Mouse (Mus musculus) forebrain, embryonic 11.5 days (tissue): ENCODE data around the gene Catsperg1. TPM values are rescaled to one million over a fixed set of nuclear protein-coding genes. Genes with fewer than 3 reads are reported as not detected.
A peak's percentile ranks its signal among the peaks of the same experiment; 100 is the strongest.
"Not testable (repeated sequence)": the region's sequence is repeated elsewhere in the genome, so short reads cannot be mapped to it uniquely, and the experiment has no call there.

Source experiments
- ATAC-seq: fragments of 200-750 bp; cut with Nextera tagmentation; replicated peaks from 2 replicates; pipeline ENCODE4 v1.8.0; 2017; ENCODE audit warnings: moderate TSS enrichment; ENCODE audit not compliant: low FRiP score
- DNase-seq: peaks from one replicate; pipeline ENCODE4 v3.0.0-alpha.2; 2017; ENCODE audit warnings: low spot score
- H3K27ac ChIP-seq: fragments of 300-500 bp; sonication (generic); 2 replicates; pipeline ENCODE4 v1.5.1; 2014; ENCODE audit warnings: low read depth, low read length
- H3K27me3 ChIP-seq: fragments of 300-500 bp; sonication (generic); 2 replicates; pipeline ENCODE4 v1.6.1; 2014; ENCODE audit warnings: mild to moderate bottlenecking, low read length, mixed read lengths; ENCODE audit not compliant: control insufficient read depth, insufficient read depth
- H3K36me3 ChIP-seq: fragments of 300-500 bp; sonication (generic); 2 replicates; pipeline ENCODE4 v1.6.1; 2014; ENCODE audit warnings: mild to moderate bottlenecking, low read length, moderate library complexity, mixed read lengths; ENCODE audit not compliant: control insufficient read depth, insufficient read depth
- H3K4me1 ChIP-seq: fragments of 300-500 bp; sonication (generic); replicated peaks from 2 replicates; pipeline ENCODE4 v1.6.1; 2014; ENCODE audit warnings: low read length, mixed read lengths; ENCODE audit not compliant: control insufficient read depth, insufficient read depth
- H3K4me2 ChIP-seq: fragments of 300-500 bp; sonication (generic); 2 replicates; pipeline ENCODE4 v1.6.1; 2014; ENCODE audit warnings: low read depth, mild to moderate bottlenecking, low read length, moderate library complexity, mixed read lengths; ENCODE audit not compliant: severe bottlenecking
- H3K4me3 ChIP-seq: fragments of 300-500 bp; sonication (generic); 2 replicates; pipeline ENCODE4 v1.5.1; 2014; ENCODE audit warnings: low read depth, low read length
- H3K9ac ChIP-seq: fragments of 300-500 bp; sonication (generic); 2 replicates; pipeline ENCODE4 v1.6.1; 2014; ENCODE audit warnings: low read length
- H3K9me3 ChIP-seq: fragments of 300-500 bp; sonication (generic); 2 replicates; pipeline ENCODE4 v1.6.1; 2016; ENCODE audit warnings: low read length, mixed read lengths; ENCODE audit not compliant: control insufficient read depth
- WGBS: fragments of 180-500 bp; shearing (Covaris S2); extraction: QIAGEN DNeasy Blood & Tissue Kit; methylation state at CpG from one replicate; pipeline ENCODE4 v1.1.7; 2014; 5-methylcytosine and 5-hydroxymethylcytosine counted together
- polyA plus RNA-seq: library from polyadenylated mRNA; unstranded; fragments of >200 nt; fragmentation: Nextera tagmentation; extraction: Ambion mirVana; gene quantifications from 2 replicates; pipeline ENCODE4 v1.2.1, GENCODE M21; 2014

The Catsperg1 gene
- polyA plus RNA-seq, 1 experiment from 2014 or later: 0.12 TPM

DNA sequence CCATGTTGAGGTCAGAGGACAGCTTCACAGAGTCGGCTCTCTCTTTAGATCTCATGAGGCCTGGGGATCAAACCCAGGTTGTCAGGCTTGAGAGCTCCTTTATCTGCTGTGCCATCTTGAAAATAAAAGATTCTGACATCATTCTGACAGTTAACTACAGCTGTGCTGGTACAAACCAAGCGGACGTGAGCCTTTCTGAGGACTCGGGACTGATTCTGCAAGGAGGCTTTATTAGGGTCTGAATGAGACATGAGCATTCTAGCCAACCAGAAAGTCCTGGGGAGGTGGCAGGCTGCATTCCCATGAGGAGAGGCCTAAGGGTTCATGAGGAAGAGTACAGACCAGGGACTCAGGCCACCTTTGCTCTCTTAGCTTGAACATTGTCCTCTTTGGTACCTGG lies 32.5 kb downstream of the Catsperg1 start:
- H3K27ac ChIP-seq, H3K4me2 ChIP-seq, H3K9ac ChIP-seq, DNase-seq, ATAC-seq, H3K27me3 ChIP-seq, H3K9me3 ChIP-seq, H3K4me1 ChIP-seq, H3K36me3 ChIP-seq, H3K4me3 ChIP-seq: not testable (repeated sequence)
- WGBS: 89% methylated on average over 4 of the region's 4 CpGs

DNA sequence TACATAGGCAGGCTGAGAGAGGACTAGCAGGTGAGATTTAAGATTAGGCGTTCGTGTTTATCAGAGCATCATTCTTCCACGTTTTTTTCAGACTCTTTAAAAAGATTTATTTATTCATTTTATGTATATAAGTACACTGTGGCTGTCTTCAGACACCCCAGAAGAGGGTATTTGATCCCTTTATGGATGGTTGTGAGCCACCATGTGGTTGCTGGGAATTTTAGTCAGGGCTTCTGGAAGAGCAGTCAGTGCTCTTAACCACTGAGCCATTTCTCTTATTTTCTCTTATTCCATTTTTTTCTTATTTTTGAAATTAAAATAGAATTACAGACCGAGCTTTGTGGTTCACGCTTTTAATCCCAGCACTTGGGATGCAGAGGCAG lies 33.0 kb downstream of the Catsperg1 start:
- ATAC-seq: peak; percentile 34
- H3K27ac ChIP-seq: 0 out of 2 replicates have a peak overlapping the region, but pooled peaks have one; percentile 25
- no peak overlapping the region for H3K9ac ChIP-seq
- H3K4me1 ChIP-seq: peaks cover 8% of the 10 kb centered on the region
- no peak for DNase-seq
- H3K27me3 ChIP-seq: no peaks in the 10 kb centered on the region
- WGBS: 39% methylated on average over 5 of the region's 5 CpGs
- peak overlapping the region; percentile 78 for H3K4me2 ChIP-seq
- H3K9me3 ChIP-seq: no peaks in the 10 kb centered on the region
- peak overlapping the region; percentile 81 for H3K4me3 ChIP-seq
- no peaks in the 10 kb centered on the region; the same call in 1 of the 2 replicates for H3K36me3 ChIP-seq

DNA sequence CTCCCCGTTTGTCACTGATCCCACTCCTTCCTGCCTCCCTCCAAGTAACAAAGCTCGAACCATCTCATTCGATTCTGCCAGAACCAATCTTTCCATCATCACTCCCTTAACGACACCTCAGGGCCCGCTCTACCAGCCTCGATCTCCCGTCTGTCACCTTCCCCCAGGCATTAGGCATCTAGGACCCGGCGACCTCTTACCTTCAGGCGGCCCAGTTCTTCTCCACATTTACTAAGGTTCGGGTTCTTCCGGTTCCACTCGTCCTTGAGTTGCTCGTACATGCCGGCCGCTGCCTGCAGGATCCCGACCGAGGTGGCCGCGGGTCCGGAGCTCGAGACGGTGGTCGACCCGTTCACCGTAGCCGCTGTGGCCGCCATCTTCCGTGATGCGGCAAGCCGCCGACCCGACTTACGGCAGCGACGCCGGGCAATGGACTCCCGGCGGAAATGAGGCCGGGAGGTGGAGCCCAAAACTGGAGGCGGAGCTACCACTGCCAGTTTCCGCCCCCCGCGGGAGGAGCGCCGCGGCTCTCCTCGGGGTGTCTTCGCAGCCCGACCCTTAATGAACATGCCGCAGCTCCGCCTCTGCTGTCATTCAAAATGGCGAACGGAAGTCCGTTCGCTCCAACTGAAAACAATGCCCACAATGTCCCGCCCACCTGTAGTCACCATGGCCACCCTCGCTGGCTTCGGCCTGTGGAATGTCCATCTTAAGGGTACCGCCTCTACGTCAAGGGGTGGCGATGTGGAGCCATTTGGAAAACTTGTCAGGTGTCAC lies 33.6 kb downstream of the Catsperg1 start, which contains the start of gene Psmd8:
Gene Psmd8, minus strand, starts transcription at position 625 of the 777 bp plus-strand sequence.
- Histone ChIP-seq H3K4me2 (peak within 1 kb of the TSS; percentile 78), H3K4me1 (peaks cover 8% of the 10 kb centered on the region)
- under 1% methylated on average over 62 of the region's 62 CpGs for WGBS

DNA sequence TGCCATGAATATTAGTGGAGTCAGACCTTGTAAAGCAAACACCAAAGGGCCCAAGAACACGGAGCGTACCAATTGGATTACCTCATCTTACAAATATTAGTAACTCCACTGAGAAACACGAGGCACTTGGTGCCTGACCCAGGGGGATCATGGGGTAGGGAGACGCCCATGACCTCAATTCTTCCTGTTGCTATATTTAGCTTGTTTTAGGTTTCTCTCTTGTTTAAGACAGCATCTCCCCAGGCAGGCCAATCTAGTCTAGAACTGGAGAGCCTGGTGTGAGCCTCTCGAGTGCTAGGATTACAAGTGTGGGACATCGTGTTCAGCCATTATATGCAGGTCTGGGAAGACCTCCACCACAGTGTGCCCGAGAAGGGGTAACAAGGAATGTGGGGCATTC lies 34.5 kb downstream of the Catsperg1 start:
- no peak for ATAC-seq
- Histone ChIP-seq H3K9me3 (no peaks in the 10 kb centered on the region), H3K4me1 (peaks cover 8% of the 10 kb centered on the region), H3K9ac (peak overlapping the region; percentile 89), H3K27ac (no peak overlapping the region), H3K4me3 (peak overlapping the region; percentile 81), H3K27me3 (no peaks in the 10 kb centered on the region), H3K4me2 (peak overlapping the region; percentile 78), H3K36me3 (no peaks in the 10 kb centered on the region; the same call in 1 of the 2 replicates)
- WGBS: 63% methylated on average over 7 of the region's 7 CpGs
- no peak for DNase-seq

More for the DNA sequence above, 33.6 kb downstream of the Catsperg1 start, which contains the start of gene Psmd8:
- Histone ChIP-seq H3K4me3 (peak within 1 kb of the TSS; percentile 81), H3K9me3 (no peaks in the 10 kb centered on the region), H3K27ac (peak within 1 kb of the TSS; percentile 53; the same call in 1 of the 2 replicates), H3K9ac (peak within 1 kb of the TSS; percentile 89), H3K36me3 (no peaks in the 10 kb centered on the region; the same call in 1 of the 2 replicates), H3K27me3 (no peaks in the 10 kb centered on the region)
- DNase-seq: peak; percentile 98
- peak; percentile 95 for ATAC-seq

DNA sequence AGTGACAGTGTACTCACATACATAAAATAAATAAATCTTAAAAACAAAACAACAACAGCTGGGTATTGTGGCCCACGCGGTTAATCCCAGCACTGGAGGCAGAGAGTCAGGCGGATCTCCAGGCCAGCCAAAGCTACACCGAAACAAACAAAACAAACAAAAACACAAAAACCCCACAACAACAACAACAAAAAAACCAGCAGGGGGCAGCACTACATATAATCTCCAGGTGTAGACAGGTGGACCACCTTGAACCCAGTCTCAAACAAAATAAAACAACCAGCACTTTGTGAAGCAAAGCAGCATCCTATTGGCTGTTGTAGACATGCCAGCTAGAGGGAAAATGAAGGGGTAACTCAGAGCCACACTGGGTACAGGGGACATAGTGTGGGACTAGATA lies 35.7 kb downstream of the Catsperg1 start:
- H3K4me2 ChIP-seq: no peak overlapping the region
- DNase-seq: no peak
- ATAC-seq: no peak
- H3K9me3 ChIP-seq: no peaks in the 10 kb centered on the region
- peaks cover 5% of the 10 kb centered on the region for H3K27me3 ChIP-seq
- no peak overlapping the region for H3K9ac ChIP-seq
- H3K4me1 ChIP-seq: peaks cover 8% of the 10 kb centered on the region
- WGBS: 91% methylated on average over 4 of the region's 4 CpGs
- no peaks in the 10 kb centered on the region; the same call in 1 of the 2 replicates for H3K36me3 ChIP-seq
- no peak overlapping the region for H3K4me3 ChIP-seq
- H3K27ac ChIP-seq: no peak overlapping the region

DNA sequence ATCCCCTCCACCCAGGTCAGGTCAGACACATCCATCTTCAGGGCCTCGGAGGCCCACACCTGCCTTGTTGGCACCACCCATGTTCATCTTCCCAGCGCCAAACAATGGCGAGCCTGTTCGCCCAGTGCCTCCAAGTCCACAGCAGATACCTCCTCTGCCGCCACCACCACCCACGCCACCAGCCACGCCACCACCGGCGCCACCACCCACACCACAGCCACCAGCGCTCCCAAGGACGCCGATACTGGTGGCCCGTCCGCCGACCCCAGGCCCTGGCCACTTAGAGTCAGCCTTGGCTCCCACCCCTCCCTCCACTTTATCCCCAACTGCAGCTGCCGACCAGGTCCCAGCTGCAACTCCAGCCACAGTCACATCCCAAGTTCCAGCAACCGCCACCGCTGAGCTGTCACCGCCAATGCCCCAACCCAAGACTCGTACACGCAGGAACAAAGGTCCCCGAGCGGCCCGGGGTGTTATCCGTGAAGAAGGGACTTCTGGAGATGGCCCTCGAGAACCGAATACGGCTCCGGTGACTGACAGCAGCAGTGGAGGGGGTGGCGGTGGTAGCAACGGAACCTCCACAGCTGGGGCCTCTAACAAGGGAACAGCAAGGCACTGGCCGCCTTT lies 41.3 kb downstream of the Catsperg1 start:
- DNase-seq: no peak
- no peak overlapping the region for H3K4me3 ChIP-seq
- no peak overlapping the region for H3K9ac ChIP-seq
- ATAC-seq: no peak
- H3K4me1 ChIP-seq: peaks cover 29% of the 10 kb centered on the region
- H3K27me3 ChIP-seq: peaks cover 31% of the 10 kb centered on the region
- H3K36me3 ChIP-seq: no peaks in the 10 kb centered on the region; the same call in 1 of the 2 replicates
- H3K9me3 ChIP-seq: no peaks in the 10 kb centered on the region
- H3K4me2 ChIP-seq: no peak overlapping the region
- H3K27ac ChIP-seq: no peak overlapping the region
- 31% methylated on average over 31 of the region's 32 CpGs for WGBS

DNA sequence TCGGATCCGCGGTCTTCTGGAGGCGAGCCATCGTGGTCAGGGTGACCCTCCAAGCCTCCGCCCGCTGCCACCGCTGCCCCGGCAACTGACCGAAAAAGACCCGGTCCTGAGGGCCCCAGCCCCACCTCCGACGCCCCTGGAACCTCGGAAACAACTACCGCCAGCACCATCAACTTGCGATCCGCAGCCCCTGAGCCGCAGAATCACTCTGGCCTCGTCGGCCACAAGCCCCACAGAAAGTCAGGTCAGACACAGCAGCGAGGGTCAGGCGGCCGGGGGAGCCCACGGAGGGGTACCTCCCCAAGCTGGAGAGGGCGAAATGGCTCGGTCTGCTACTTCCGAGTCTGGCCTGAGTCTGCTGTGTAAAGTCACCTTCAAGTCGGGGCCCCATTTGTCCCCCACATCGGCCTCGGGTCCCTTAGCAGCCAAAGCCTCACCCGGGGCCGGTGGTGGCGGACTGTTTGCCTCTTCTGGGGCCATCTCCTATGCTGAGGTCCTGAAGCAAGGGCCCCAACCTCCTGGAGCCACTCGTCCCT lies 42.2 kb downstream of the Catsperg1 start:
- H3K4me1 ChIP-seq: peaks cover 29% of the 10 kb centered on the region
- H3K36me3 ChIP-seq: no peaks in the 10 kb centered on the region; the same call in 1 of the 2 replicates
- no peak for ATAC-seq
- no peaks in the 10 kb centered on the region for H3K9me3 ChIP-seq
- peaks cover 31% of the 10 kb centered on the region for H3K27me3 ChIP-seq
- peak overlapping the region; percentile 79 for H3K4me2 ChIP-seq
- DNase-seq: no peak
- peak overlapping the region; percentile 41 for H3K9ac ChIP-seq
- H3K4me3 ChIP-seq: peak overlapping the region; percentile 70
- 5% methylated on average over 34 of the region's 34 CpGs for WGBS
- no peak overlapping the region for H3K27ac ChIP-seq

DNA sequence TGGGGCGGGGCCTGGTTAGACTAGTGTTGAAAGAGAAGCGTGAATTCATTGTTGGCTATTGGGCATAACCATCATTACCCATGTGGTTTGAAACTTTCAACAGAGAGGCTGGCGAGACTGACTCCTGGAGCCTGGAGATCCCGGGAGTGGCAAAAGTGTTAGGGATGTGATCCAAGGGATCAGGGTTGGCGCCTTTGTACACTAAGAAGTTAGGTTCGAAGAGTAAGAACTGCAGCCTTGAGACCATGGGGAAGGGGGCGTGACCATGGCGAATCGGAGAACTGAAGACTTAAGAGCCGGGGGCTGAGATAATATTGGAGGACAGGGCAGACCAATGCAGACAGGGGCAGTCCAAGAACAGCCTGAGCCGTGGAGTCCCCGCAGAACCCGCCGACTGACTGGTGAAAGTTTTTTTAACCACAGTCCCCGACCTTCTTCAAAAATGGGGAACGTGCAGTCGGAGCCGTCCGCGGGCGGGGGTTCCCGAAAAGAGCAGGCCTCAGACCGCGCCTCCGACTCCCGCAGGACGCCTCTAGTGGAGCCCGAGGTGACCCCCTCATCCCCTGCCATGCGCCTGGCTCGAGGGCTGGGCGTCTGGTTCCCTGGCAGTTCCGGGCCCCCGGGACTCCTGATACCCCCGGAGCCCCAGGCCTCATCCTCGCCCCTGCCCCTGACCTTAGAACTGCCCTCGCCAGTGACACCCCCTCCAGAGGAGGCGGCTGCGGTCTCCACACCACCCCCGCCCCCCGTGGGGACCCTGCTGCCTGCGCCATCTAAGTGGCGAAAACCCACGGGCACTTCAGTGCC lies 42.9 kb downstream of the Catsperg1 start:
- peak overlapping the region; percentile 79 for H3K4me2 ChIP-seq
- H3K4me1 ChIP-seq: peaks cover 29% of the 10 kb centered on the region
- peaks cover 31% of the 10 kb centered on the region for H3K27me3 ChIP-seq
- DNase-seq (peak; percentile 63), ATAC-seq (no peak)
- no peaks in the 10 kb centered on the region; the same call in 1 of the 2 replicates for H3K36me3 ChIP-seq
- H3K9ac ChIP-seq: peak overlapping the region; percentile 65
- peak overlapping the region; percentile 70 for H3K4me3 ChIP-seq
- 2% methylated on average over 43 of the region's 43 CpGs for whole genome bisulfite sequencing
- H3K9me3 ChIP-seq: no peaks in the 10 kb centered on the region
- H3K27ac ChIP-seq: no peak overlapping the region
